Mouse (Mus musculus) testis, adult 2 months (tissue): ENCODE results near the gene Hs6st1.

Source experiments
- CTCF ChIP-seq: fragments of 200-500 bp; IDR thresholded peaks from 2 replicates; pipeline ENCODE4 v1.5.1; 2012; ENCODE audit warnings: low read depth, mild to moderate bottlenecking, inconsistent platforms, low read length, moderate library complexity; ENCODE audit not compliant: control insufficient read depth, insufficient read depth, insufficient replicate concordance
- POLR2A ChIP-seq: fragments of 200-500 bp; IDR thresholded peaks from 2 replicates; pipeline ENCODE4 v1.6.1; 2012; ENCODE audit warnings: low read depth, mild to moderate bottlenecking, inconsistent platforms, low read length, moderate library complexity; ENCODE audit not compliant: control insufficient read depth

- TF ChIP-seq POLR2A, result no peak
- no peak for TF ChIP-seq CTCF
These were observed 41.8 kb downstream of the Hs6st1 start for GRCm38 (mm10) chr1:36109987-36110386.
